Mouse (Mus musculus) right cerebral cortex, postnatal 4 days (tissue): Measurements from ENCODE around the gene Pnmt.

Experiments
- DNase-seq: peaks from one replicate; pipeline ENCODE4 v3.0.0-alpha.2; 2022

The Pnmt gene

GRCm38 (mm10) chr11:98384721-98385637 is 1.3 kb upstream of the Pnmt start:
- no peak for DNase-seq

GRCm38 (mm10) chr11:98386596-98386995 is 346 bp downstream of the Pnmt start:
- no peak for DNase-seq

- DNase-seq, result no peak
Observed at GRCm38 (mm10) chr11:98387056-98387577, 867 bp downstream of the Pnmt start.

GRCm38 (mm10) chr11:98388282-98388681 is 2.0 kb downstream of the Pnmt start:
- no peak for DNase-seq

- peak; percentile 67 for DNase-seq
Observed at GRCm38 (mm10) chr11:98389221-98389780, 3.1 kb downstream of the Pnmt start.

GRCm38 (mm10) chr11:98390141-98390540 is 3.9 kb downstream of the Pnmt start:
- no peak for DNase-seq

GRCm38 (mm10) chr11:98392034-98392433 is 5.8 kb downstream of the Pnmt start:
- no peak for DNase-seq

GRCm38 (mm10) chr11:98392645-98393044 is 6.4 kb downstream of the Pnmt start:
- no peak for DNase-seq

- no peak for DNase-seq
Observed at GRCm38 (mm10) chr11:98393317-98393716, 7.1 kb downstream of the Pnmt start.

- DNase-seq, result no peak
Observed at GRCm38 (mm10) chr11:98394301-98394700, 8.1 kb downstream of the Pnmt start.

- no peak for DNase-seq
Observed at GRCm38 (mm10) chr11:98395041-98395440, 8.8 kb downstream of the Pnmt start.

- no peak for DNase-seq
Observed at GRCm38 (mm10) chr11:98397946-98398345, 11.7 kb downstream of the Pnmt start.

- DNase-seq, result peak; percentile 86
Observed at GRCm38 (mm10) chr11:98400161-98400726, 14.0 kb downstream of the Pnmt start, which contains the start of gene Pgap3. Gene Pgap3 (minus strand): TSS chr11:98400490.

- no peak for DNase-seq
Observed at GRCm38 (mm10) chr11:98400816-98401215, 14.6 kb downstream of the Pnmt start.

GRCm38 (mm10) chr11:98406621-98407020 is 20.4 kb downstream of the Pnmt start:
- DNase-seq, result no peak

- no peak for DNase-seq
Observed at GRCm38 (mm10) chr11:98408872-98409271, 22.6 kb downstream of the Pnmt start.

GRCm38 (mm10) chr11:98409341-98409822 is 23.1 kb downstream of the Pnmt start:
- DNase-seq, result no peak

- peak; percentile 43 for DNase-seq
Observed at GRCm38 (mm10) chr11:98412273-98412796, 26.1 kb downstream of the Pnmt start, which contains the start of gene Erbb2. Gene Erbb2 (plus strand): TSS chr11:98412470.

- peak; percentile 17 for DNase-seq
Observed at GRCm38 (mm10) chr11:98412797-98413301, 26.6 kb downstream of the Pnmt start.

GRCm38 (mm10) chr11:98413731-98414130 is 27.5 kb downstream of the Pnmt start:
- no peak for DNase-seq

GRCm38 (mm10) chr11:98414162-98414561 is 27.9 kb downstream of the Pnmt start:
- DNase-seq, result no peak

GRCm38 (mm10) chr11:98417074-98417473 is 30.8 kb downstream of the Pnmt start:
- no peak for DNase-seq

GRCm38 (mm10) chr11:98418273-98418672 is 32.0 kb downstream of the Pnmt start:
- DNase-seq, result no peak
